In the genomic region with DNA sequence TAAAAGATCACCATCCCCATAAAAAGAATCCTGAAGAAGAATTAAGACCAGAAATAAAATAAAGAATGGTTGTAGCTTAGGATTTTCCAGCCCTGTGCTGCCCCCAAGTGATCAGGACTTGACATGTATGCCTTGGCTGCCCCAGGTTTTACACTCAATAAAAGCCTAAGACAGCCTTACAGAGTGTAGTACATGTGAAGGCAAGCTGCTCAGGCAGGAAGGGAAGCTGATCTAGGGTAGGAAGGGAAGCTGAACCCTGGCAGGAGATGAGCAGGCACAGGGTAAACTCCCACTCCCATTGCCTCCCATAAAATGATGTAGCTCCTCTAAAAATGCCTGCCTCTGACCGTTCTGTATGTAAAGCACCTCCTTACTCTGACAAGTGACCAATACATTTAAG, we compare ENCODE assay signal across 9 mouse cellular contexts. TPM values are rescaled to one million over a fixed set of nuclear protein-coding genes. Genes with fewer than 3 reads are reported as not detected.
DNase-seq lines count a peak whose midpoint lies in the region; ATAC-seq lines count a peak whose summit lies in the region.
"Had no signal": no experiment of that assay in that cellular context is flagged by ENCODE, and none has a peak within 500 bp of the region (broad histone marks: within the 10 kb centered on the region; RNA-seq: fewer than 3 reads in every experiment).

No protein-coding gene starts in this region.

- no peaks in the 10 kb centered on the region for H3K9me3 ChIP-seq in embryonic facial prominence, embryonic 11.5 days (replicated peaks; ENCODE audit: control insufficient read depth, low read length)
- H3K9me3 ChIP-seq in hindbrain, embryonic 10.5 days: no peaks in the 10 kb centered on the region
- H3K9me3 ChIP-seq in neural tube, embryonic 14.5 days (ENCODE audit: control insufficient read depth, low read length): no peaks in the 10 kb centered on the region

- H3K9ac ChIP-seq in embryonic facial prominence, embryonic 11.5 days (replicated peaks; ENCODE audit: low read length): no peak overlapping the region
- no peak overlapping the region for H3K9ac ChIP-seq in neural tube, embryonic 14.5 days (replicated peaks; ENCODE audit: low read depth, low read length)

- H3K4me3 ChIP-seq in embryonic facial prominence, embryonic 11.5 days (ENCODE audit: low read depth, low read length): no peak overlapping the region
- H3K4me3 ChIP-seq in hindbrain, embryonic 10.5 days: no peak overlapping the region
- no peak overlapping the region for H3K4me3 ChIP-seq in neural tube, embryonic 14.5 days (ENCODE audit: low read depth, low read length)

- 67% methylated on average over 1 of the region's 1 CpGs for WGBS in embryonic facial prominence, embryonic 11.5 days
- 83% methylated on average over 1 of the region's 1 CpGs for WGBS in hindbrain, embryonic 10.5 days
- 33% methylated on average over 1 of the region's 1 CpGs for WGBS in neural tube, embryonic 14.5 days

- H3K36me3 ChIP-seq in embryonic facial prominence, embryonic 11.5 days (replicated peaks; ENCODE audit: control insufficient read depth, insufficient read depth, low read depth, low read length): no peaks in the 10 kb centered on the region
- no peaks in the 10 kb centered on the region for H3K36me3 ChIP-seq in hindbrain, embryonic 10.5 days
- no peaks in the 10 kb centered on the region for H3K36me3 ChIP-seq in neural tube, embryonic 14.5 days (ENCODE audit: control insufficient read depth, insufficient read depth, low read length)
- H3K36me3 ChIP-seq: G1E had no signal

- ATAC-seq in embryonic facial prominence, embryonic 11.5 days (replicated peaks; ENCODE audit: insufficient number of reproducible peaks, low FRiP score, low TSS enrichment, low read depth): no peak
- peak; percentile 61 for ATAC-seq in neural tube, embryonic 14.5 days (ENCODE audit: low read depth)

- no peak overlapping the region for H3K27ac ChIP-seq in embryonic facial prominence, embryonic 11.5 days (replicated peaks; ENCODE audit: low read depth, low read length)
- H3K27ac ChIP-seq in hindbrain, embryonic 10.5 days: 0 out of 2 replicates have a peak overlapping the region, but pooled peaks have one; percentile 29
- 0 out of 2 replicates have a peak overlapping the region, but pooled peaks have one; percentile 3 for H3K27ac ChIP-seq in neural tube, embryonic 14.5 days (ENCODE audit: low read depth, low read length)

- no peaks in the 10 kb centered on the region for H3K4me1 ChIP-seq in embryonic facial prominence, embryonic 11.5 days (ENCODE audit: control insufficient read depth, insufficient read depth, low read length)
- peaks cover 15% of the 10 kb centered on the region for H3K4me1 ChIP-seq in hindbrain, embryonic 10.5 days (replicated peaks)
- H3K4me1 ChIP-seq in neural tube, embryonic 14.5 days (ENCODE audit: control insufficient read depth, insufficient read depth, low read length): no peaks in the 10 kb centered on the region; the same call in none of the 2 replicates

- H3K27me3 ChIP-seq in embryonic facial prominence, embryonic 11.5 days (ENCODE audit: control insufficient read depth, insufficient read depth, low read length): no peaks in the 10 kb centered on the region
- no peaks in the 10 kb centered on the region for H3K27me3 ChIP-seq in hindbrain, embryonic 10.5 days (ENCODE audit: insufficient read depth, poor library complexity, severe bottlenecking)
- H3K27me3 ChIP-seq in neural tube, embryonic 14.5 days (ENCODE audit: control insufficient read depth, insufficient read depth, low read length): no peaks in the 10 kb centered on the region

- DNase-seq in heart, adult 18-20 months: peak; percentile 26 to 59
- no peak for DNase-seq in heart, adult 11 months
- DNase-seq in R1 (ENCODE audit: low read depth, low spot score): peak; percentile 9
- DNase-seq in embryonic facial prominence, embryonic 11.5 days (ENCODE audit: low spot score): peak; percentile 58
- DNase-seq in hindbrain, embryonic 10.5 days (ENCODE audit: low spot score): no peak
- peak; percentile 18 to 21 for DNase-seq in left cerebral cortex, adult 8-10 months (ENCODE audit: low spot score in 2 of 2)
- no peak for DNase-seq in MN1 (ENCODE audit: low spot score)

- H3K4me2 ChIP-seq in embryonic facial prominence, embryonic 11.5 days (ENCODE audit: low read depth, low read length): no peak overlapping the region
- no peak overlapping the region for H3K4me2 ChIP-seq in neural tube, embryonic 14.5 days (ENCODE audit: low read depth, low read length)

RNA-seq across cellular contexts. Expression of a gene that starts 30.8 kb away (rescaled TPM):
- 1 to 10 TPM; 1.6 to 2.4 TPM for total RNA-seq in heart, adult 18-20 months (2021)
- 4.4 and 4.7 TPM in 2 replicates for polyA plus RNA-seq in embryonic facial prominence, embryonic 11.5 days (2014; fragmentation: Nextera tagmentation; extraction: Ambion mirVana)
- 2.9 and 3.2 TPM in 2 replicates for polyA plus RNA-seq in hindbrain, embryonic 10.5 days (2016; fragmentation: Nextera tagmentation; extraction: Ambion mirVana)
- total RNA-seq in left cerebral cortex, adult 8-10 months (2022): 10 to 100 TPM; 20.8 to 27.9 (median 24.4) TPM
- 8.5 and 14.5 TPM in 2 replicates for polyA plus RNA-seq in neural tube, embryonic 14.5 days (2014; fragmentation: Nextera tagmentation; extraction: Ambion mirVana)
- polyA plus RNA-seq: G1E had no signal

Comparison
In these comparisons a context has a peak if more than half of its experiments do, and no peak if none do; other contexts are left out.
1. DNase-seq: peak in heart, adult 18-20 months (2 of 2), R1 (single experiment), embryonic facial prominence, embryonic 11.5 days (single experiment) and left cerebral cortex, adult 8-10 months (2 of 2); none in heart, adult 11 months (single experiment), hindbrain, embryonic 10.5 days (single experiment) and MN1 (single experiment).